Mouse (Mus musculus) C2C12 (cell line): ENCODE measurements around the gene Dennd2a.

ENCODE experiments used
- CEBPB ChIP-seq: IDR thresholded peaks from one replicate; pipeline ENCODE4 v1.6.1; 2011; ENCODE audit warnings: low read depth, mild to moderate bottlenecking, control low read depth, moderate library complexity
- CTCF ChIP-seq: IDR thresholded peaks from one replicate; pipeline ENCODE4 v1.5.1; 2011; ENCODE audit not compliant: control insufficient read depth, insufficient read depth, insufficient read length
- FOSL1 ChIP-seq: IDR thresholded peaks from one replicate; pipeline ENCODE4 v1.8.0; 2011; ENCODE audit warnings: mild to moderate bottlenecking, low read length; ENCODE audit not compliant: poor library complexity, insufficient read depth, severe bottlenecking
- MAX ChIP-seq: IDR thresholded peaks from one replicate; pipeline ENCODE4 v1.6.1; 2011; ENCODE audit warnings: mild to moderate bottlenecking, control low read depth
- MYOD1 ChIP-seq: IDR thresholded peaks from one replicate; pipeline ENCODE4 v1.6.1; 2011; ENCODE audit warnings: low read depth; ENCODE audit not compliant: control insufficient read depth, insufficient read length
- MYOG ChIP-seq: IDR thresholded peaks from one replicate; pipeline ENCODE4 v1.6.1; 2011; ENCODE audit not compliant: control insufficient read depth, insufficient read length; ENCODE audit errors: extremely low read depth
- USF1 ChIP-seq: IDR thresholded peaks from one replicate; pipeline ENCODE4 v1.6.1; 2011; ENCODE audit warnings: low read depth, mild to moderate bottlenecking, control low read depth, moderate library complexity

DNA sequence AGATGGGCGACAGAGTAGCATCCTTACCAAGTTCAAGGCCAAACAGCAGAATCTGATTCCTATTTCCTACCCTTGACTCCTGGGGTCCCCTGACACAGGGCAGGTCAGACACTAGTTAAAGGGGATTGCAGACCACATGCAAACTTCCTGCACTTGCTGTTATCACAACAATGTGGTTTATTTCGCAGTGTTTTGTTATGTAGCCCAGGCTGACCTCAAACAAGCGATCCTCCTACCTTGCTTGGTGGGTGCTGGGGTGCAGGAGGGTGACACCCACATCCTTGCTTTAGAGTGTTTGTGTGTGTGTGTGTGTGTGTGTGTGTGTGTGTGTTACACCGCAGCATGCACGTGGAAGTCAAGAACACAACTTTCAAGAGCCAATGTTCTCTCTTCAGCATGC lies 88.2 kb downstream of the Dennd2a start:
- TF ChIP-seq CTCF (no peak), USF1 (no peak), CEBPB (no peak), MYOD1 (no peak), MAX (no peak), FOSL1 (no peak), MYOG (no peak)
